Mouse (Mus musculus): ENCODE data around the gene H2-T24.

DNA sequence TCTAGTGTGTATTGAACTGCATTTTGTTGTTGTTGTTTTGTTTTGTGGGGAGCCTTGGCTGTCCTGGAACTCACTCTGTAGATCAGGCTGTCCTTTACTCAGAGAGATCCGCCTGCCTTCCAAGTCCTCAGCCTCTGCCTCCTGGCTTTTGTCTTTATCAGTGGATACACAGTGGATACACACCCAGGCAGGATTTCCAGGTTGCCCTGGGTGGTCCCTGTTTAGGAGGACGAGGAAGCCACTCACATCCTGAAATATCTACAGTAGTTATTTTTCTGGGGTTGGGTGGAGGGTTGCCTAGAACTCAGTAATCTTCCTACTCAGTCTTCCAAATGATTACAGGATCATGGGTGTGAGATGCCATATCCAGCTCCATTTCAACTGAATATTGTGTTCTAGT is 1.4 kb downstream of the H2-T24 start:
- no peak for TF ChIP-seq CTCF (IDR thresholded peaks at IDR 0.05; ENCODE audit: low read depth)
- TF ChIP-seq EP300 (IDR thresholded peaks at IDR 0.05; ENCODE audit: low read depth): no peak
